Mouse (Mus musculus) ES-CJ7 (cell line): ENCODE results near the gene Tmem208.

Experiments
- DNase-seq: peaks from one replicate; pipeline ENCODE4 v3.0.0; 2011; ENCODE audit warnings: low read depth, low spot score

The Tmem208 gene

DNA sequence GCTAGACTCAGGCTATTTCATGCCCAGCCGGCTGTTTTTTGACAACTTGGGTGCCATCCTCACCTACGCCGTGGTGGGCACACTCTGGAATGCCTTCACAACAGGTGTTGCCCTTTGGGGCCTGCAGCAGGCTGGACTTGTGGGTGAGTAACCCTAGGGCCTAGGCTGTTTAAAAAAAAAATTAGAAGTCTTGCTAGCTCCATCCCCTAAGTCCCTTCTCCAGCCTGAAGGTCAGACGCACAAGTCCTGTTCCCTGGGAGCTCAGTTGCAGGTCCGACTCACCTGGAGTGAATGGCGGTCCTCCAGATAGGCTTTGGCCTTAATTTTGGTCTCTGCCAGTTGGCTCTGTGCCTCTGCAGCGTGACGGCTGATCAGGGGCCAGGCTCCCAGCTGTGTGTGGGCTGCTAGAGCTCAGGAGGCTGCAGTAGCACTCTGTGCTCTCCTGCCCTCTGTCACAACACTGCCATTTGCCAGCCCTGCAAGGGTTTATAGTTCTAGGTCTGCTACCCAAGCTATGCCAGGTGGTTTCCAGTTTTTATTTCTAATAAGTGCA, 27.5 kb downstream of the Tmem208 start:
- DNase-seq, result no peak

DNA sequence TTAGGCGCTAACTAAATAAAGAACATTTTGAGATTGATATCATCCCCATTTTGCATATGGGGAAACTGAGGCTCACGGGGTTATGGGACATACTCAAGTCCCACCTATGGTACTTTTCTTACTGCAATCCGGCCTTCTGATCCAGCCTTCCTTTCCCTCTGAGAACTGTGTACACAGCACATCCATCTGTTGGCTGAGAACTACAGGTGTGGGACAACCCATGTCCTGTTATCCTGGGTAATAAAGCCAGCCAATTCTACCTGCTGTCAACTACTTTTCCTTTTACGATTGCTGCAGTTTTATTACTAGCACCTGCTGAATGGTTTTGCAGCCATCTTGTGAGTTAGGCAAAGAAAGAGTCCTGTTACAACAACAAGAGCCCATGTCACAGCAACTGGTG, 28.4 kb downstream of the Tmem208 start:
- no peak for DNase-seq

DNA sequence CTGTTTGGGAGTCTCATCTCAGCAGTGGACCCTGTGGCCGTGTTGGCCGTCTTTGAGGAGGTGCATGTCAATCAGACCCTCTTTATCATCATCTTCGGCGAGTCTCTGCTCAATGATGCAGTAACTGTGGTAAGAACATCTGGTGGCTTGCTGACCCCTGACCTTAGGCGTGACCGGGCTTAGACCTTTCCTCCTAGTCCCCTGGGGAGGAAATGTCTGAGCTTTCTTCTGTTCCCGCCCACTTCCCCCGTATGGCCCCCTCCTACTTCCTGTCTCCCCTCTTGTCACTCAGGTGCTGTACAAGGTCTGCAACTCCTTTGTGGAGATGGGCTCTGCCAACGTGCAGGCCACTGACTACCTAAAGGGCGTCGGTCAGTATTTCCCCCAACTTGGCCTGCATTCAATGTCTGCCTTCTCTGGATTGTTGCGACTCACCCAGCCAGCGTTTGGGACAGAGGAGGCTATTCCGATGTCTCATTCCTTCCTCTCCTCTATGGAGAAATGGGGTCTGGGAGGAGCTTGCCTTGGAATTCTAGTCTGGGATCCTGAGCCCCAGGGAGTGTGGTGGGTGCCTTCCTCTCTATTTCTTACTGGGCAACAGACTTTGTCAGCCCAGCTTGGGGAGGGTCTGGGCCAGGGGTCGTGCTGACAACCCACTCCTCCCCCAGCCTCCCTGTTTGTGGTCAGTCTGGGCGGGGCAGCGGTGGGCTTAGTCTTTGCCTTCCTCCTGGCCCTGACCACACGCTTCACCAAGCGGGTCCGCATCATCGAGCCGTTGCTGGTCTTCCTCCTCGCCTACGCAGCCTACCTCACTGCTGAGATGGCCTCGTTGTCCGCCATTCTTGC, 29.2 kb downstream of the Tmem208 start:
- DNase-seq, result peak; percentile 61

- DNase-seq, result no peak
These were observed 30.5 kb downstream of the Tmem208 start for GRCm38 (mm10) chr8:105356681-105357080.

- DNase-seq, result no peak
These were observed 33.1 kb downstream of the Tmem208 start for GRCm38 (mm10) chr8:105359208-105359607.

DNA sequence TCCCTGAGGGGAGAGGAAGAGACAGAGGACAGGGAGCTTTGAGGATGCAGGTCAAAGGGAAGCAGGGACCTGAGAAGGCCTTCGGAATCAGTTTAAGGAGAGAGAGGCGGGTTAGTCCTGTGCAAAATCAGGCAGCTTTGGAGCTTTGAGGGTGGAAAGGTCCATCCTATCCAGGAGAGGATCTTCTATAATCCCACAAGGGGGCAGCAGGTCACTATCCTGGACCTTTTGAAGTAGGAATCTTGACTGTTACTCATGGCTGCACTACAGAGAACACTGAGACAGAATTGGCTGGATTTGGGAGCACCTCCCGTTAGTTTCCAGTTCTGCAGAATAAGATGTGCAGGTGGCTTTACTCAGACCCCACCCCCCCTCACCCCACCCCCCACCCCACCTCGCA, 33.5 kb downstream of the Tmem208 start:
- DNase-seq, result peak; percentile 73

DNA sequence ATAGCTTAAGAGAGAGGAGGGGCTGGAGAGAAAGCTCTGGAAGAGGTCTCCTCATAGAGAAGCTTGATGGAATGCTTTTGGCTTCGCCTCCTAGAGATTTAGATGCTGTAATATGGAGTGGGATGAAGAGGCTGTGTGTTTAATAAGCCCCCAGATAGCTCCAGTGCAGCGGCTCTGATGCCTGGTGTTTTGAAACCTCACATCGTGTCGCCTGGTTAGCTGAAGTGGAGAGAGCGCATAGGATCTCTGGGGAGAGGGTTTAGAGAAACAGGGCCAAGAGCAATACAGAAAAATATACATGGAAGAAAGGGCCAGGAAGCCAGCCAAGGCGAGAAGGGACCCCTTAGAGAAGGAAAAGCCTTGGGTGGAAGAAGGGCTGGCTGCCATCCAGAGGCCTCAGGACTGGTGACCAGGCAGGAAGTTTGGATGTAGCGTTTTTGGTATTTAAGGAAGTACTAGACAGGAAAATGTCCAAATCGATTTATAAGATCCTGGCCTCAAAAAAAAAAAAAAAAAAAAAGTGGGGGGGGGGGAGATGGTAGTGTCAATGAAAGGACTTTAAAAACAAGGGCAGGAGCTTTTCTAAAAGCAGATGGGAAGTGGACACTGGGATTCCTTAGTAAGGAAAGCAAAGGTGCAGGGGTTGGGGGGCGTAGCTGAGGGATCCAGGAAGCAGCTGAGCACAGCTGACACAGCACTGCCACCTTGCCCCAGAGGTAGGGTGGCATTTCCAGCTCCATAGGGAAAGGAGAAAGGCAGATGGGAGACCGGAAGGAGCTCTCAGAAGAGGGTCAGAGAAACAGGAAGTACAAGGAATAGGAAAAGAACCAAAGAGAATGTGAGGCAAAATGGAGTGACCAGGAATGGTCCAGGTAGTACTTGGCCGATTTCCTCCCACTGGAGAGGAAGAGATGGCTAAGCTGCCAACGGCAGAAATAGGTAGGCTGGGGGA, 35.9 kb downstream of the Tmem208 start:
- no peak for DNase-seq

DNA sequence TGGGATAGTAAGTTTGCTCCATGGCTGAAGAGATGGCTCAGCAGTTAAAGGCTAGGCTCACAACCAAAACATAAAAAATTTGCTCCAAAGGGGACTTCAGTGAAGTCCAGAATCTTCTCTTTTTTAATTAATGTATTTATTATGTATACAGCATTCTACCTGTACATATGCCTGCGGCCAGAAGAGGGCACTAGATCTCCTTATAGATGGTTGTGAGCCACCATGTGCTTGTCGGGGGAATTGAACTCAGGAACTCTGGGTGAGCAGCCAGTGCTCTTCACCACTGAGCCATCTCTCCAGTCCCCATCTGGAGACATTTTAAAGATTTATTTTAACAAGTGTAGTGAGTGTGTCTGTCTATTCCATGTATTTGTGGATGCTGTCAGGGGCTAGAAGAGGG, 41.0 kb downstream of the Tmem208 start:
- peak; percentile 71 for DNase-seq

- DNase-seq, result no peak
These were observed 46.3 kb downstream of the Tmem208 start for GRCm38 (mm10) chr8:105372473-105372872.

DNA sequence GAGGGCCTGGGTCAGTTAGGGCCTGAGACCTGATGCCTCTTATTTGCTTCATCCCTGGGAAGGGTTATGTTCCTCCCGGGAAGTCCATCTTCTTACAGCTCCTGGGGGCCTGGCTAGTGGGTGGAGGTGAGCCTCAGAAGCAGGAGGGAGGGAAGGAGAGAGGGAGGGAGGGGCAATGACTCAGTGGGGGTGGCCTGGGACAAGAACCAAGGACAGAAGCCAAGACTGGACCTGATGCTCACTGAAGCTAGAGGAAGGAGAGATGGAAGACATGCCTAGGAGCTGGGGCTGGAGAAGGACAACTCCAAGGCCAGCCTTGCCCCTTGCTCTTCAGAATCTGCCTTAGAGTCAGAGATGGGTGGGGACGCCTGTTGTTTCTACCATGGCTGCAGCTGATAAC, 46.9 kb downstream of the Tmem208 start, which contains the start of gene Plekhg4:
Plekhg4 (plus strand) TSS at position 243 of the 400 bp plus-strand sequence.
- no peak for DNase-seq

DNA sequence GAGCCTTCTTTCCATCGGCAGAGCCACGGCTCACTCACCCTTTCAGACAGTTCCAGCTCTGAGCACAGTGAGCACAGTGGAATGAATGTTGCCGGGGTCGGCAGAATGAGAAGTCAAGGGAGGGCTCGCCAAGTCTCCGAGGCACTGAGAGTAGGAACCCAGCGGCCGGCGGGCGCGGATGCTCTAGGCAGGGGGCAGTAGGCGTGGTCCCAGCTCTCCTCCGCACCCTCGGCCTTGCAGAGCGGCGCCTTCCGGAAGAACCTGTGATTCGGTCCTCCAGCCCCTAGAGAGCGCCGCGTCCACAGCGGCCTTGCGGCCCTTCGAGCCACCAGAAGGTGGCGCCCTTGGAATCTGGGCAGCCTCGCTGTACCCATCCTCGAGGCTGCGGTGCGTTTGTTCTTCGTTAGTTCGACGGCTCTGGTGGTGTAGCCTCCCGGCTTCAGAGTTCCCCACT, 48.4 kb downstream of the Tmem208 start:
- DNase-seq, result peak; percentile 92

- no peak for DNase-seq
These were observed 52.5 kb downstream of the Tmem208 start for GRCm38 (mm10) chr8:105378673-105379072.

DNA sequence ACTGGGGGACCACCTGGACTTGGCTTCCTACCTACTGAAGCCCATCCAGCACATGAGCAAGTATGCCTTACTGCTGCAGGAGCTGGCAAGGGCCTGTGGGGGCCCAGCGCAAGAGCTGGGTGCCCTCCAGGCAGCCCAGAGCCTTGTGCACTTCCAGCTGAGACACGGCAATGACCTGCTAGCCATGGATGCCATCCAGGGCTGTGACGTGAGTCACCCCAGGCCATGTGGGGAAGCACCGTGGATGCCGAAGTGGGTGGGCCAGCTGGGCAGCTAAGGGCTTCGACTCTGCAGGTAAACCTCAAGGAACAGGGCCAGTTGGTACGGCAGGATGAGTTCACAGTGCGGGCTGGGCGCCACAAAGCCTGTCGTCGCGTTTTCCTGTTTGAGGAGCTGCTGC, 54.2 kb downstream of the Tmem208 start:
- DNase-seq, result no peak

DNA sequence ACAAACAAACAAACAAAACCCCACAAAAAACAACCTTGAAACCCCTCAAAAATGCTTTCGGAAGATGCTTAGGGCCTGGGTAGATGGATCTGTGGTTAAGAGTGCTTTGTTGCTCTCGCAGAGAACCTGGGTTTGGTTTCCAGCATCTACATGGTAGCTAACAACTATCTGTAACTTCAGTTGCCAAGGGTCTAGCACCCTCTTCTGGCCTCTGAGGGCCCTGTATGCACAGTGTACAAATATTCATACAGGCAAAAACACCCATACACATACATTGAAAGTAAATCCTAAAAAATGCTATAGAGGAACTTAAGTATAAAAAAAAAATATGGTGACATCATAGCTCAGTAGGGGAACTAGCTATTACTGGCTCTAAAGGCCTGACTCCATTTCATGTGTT, 57.9 kb downstream of the Tmem208 start:
- DNase-seq, result no peak
